Mouse (Mus musculus): ENCODE data around the gene Arhgef28.

GRCm38 (mm10) chr13:98002598-98002997, 203.6 kb downstream of the Arhgef28 start:
- TF ChIP-seq CHD1 (IDR thresholded peaks at IDR 0.05; ENCODE audit: low read depth, low read length) = no peak
- no peak for TF ChIP-seq MAFK (IDR thresholded peaks at IDR 0.05; ENCODE audit: borderline replicate concordance, low read depth, low read length)
- TF ChIP-seq POLR2AphosphoS2 (IDR thresholded peaks at IDR 0.05; ENCODE audit: low read length) = no peak
- no peak for TF ChIP-seq EP300 (IDR thresholded peaks at IDR 0.05; ENCODE audit: low read depth in 1 of 2, low read length in 2 of 2)
- no peak for TF ChIP-seq ZC3H11A (IDR thresholded peaks at IDR 0.05; ENCODE audit: low read depth, low read length)
- no peak for TF ChIP-seq ZNF384 (IDR thresholded peaks at IDR 0.05; ENCODE audit: low read depth, low read length)
- TF ChIP-seq CTCF (IDR thresholded peaks at IDR 0.05 in 2 of 3, conservative IDR thresholded peaks at IDR 0.05 in 1 of 3; ENCODE audit: control insufficient read depth in 1 of 3, insufficient read depth in 1 of 3, low read depth in 2 of 3, low read length in 3 of 3, poor library complexity in 1 of 3, severe bottlenecking in 1 of 3) = no peak
- no peak for TF ChIP-seq RAD21 (IDR thresholded peaks at IDR 0.05; ENCODE audit: low read depth, low read length)
